Mouse (Mus musculus) cerebellum, adult 9-11 months (tissue): Measurements from ENCODE around the gene Fcgrt.

Experiments
- DNase-seq: peaks from one replicate; pipeline ENCODE4 v3.0.0; 2022

The Fcgrt gene

DNA sequence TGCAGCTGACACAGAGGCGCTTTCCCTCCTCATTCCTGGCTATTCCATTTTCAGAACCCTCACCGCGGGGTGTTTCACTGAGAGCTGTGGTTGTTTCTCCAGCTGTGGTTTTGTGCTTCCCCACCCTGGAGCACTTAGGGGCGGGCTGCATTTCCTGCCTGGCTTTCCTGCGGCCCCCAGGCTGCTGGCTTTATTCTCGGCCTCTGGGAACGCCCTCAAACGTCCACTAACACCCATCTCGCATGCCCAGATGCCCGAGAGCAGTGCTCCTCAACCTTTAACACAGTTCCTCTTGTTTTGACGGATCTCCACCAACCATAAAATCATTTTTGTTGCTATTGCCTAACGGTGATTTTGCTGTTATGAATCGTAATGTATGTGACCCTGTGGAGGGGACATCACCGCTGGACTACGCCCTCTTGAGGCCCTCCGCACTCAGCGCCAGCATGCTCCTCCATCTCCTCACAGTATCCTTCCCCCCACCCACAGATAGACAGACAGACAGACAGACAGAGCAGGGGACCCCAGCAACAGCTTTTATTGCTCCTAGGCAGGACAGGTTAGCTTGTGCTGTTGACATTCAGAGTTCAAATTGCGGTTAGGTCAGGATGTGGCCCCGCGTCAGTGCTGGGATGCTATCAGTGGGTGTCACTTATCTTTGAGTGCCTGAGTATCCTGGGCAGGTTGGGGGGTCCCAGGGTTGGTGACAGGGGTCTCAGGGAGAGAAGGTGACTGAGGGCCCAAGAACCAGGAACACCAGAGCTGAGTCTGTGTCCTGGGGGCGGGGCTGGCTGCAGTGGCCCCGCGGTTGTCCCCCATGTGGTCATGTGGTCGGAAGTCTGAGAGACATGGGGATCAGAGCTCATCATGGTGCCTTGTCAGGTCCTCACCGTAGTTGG, 21.0 kb downstream of the Fcgrt start:
- DNase-seq = no peak

DNA sequence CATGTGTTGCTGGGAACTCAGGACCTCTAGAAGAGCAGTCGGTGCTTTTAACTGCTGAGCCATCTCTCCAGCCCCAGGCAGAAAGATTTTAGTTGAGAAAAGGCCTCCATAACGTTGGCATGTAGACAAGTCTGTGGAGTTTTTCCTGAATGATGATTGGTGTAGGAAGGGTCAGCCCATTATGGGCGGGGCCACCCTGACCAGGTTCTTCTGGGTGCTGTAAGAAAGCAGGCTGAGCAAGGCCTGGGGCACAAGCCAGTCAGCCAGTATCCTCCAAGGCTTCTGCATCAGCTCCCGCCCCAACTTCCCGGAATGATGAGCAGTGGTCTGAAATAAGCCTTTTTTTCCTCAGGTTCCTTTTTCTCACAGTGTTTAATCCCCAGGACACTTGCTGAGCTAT, 22.6 kb downstream of the Fcgrt start:
- DNase-seq = no peak

DNA sequence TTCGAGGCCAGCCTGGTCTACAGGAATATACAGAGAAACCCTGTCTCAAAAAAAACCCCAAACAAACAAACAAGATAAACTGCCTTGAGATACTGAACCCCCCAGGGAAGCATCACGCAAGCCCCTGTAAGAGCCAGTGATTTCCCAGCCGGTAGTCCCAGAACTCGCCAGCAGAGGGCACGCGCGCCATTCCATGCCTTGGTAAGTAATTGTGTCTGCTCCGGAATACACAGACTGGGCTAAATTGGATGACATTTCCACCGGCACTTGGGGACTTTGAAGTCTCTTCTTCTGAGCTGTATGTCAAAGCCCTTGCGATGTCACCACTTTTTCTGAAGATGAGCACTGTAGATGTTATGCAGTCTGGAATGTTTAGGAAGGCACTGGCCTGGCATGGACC, 23.8 kb downstream of the Fcgrt start:
- DNase-seq = peak; percentile 80

DNA sequence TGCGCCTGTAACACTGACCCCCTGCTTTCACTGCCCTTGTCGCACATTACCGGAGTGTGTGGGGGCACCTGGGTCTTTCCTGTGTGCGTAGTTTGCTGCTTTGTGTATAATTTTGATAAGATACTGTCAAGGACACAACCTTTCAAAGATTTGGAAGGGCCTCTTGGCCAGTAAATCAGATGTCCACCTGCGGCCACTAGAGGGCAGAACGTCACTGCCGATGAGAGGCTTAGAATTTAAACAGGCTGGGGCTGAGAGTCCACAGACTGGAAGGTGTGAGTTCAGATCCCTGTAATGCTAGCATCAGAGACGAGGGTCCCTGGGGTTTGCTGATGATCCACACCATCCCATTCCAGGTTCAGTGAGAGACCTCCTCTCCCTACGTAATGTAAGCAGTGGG, 25.1 kb downstream of the Fcgrt start:
- DNase-seq = peak; percentile 62

DNA sequence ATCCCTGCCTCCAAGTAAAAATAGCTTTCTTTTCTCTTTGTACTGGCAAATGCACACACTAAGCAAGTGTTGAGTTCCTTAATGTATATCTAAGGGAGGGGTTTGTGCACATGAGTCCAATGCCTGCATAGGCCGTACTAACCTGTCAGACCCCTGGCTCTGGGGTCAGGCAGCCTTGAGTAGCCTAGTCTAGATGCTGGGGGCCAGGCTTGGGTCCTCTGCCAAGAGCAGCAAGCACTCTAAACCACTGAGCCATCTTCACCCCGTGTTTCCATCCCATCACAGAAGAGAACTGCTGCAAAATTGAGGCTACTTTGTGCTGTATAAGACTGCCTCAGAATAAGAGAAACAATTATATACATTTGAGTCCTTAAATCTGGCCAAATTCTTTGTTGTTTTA, 25.8 kb downstream of the Fcgrt start:
- no peak for DNase-seq

DNA sequence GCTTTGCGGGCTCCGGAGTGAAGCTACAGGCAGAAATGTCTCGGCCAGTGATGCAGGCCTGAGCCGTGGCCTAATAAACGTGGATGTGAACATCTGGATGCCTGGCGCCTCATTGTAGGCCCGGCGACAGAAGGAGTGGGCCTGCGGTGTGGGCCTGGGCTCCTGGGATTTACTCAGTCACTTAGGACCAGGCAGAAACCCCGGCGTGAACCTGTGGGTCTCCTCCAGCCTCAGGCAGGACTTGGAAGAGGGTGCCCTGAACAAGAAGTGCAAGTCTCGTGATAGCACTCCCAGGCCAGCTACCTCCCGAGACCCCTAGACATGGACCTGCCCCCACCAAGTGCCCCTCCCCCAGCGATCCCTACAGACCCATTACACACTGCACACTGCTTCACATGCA, 26.3 kb downstream of the Fcgrt start:
- no peak for DNase-seq

DNA sequence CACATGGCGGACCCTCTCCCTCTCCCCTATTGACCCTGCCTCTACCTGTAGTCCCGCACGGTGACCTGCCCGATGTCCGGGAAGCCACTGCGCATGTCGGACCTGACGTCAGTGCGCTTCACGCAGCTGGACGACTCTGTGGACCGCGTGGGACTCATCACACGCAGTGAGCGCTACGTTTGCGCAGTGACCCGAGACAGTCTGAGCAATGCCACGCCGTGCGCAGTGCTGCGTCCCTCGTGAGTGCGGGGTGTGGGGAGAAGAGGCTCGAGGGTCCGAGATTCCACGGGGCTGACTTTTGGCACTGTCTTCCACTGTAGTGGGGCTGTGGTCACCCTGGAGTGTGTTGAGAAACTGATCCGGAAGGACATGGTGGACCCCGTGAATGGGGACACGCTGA, 27.1 kb downstream of the Fcgrt start:
- no peak for DNase-seq

DNA sequence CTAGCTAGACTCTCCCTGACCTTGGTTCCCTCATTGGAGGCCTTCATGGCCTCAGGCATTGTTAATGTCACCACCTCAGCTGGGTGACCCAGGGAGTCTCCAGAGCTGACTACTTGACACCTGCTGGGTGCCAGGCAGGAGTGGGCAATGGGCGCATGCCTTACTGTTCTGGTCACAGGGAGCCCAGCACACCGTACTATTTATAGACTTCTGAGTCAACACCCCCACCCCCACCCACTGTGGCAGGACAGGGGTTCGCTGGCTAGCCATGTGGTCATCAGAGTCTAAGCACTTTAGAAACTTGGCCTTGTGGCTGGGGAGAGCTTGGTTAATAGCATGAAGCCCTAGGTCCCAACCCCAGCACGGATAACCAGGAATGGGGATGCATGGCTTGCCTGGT, 28.2 kb downstream of the Fcgrt start:
- no peak for DNase-seq

DNA sequence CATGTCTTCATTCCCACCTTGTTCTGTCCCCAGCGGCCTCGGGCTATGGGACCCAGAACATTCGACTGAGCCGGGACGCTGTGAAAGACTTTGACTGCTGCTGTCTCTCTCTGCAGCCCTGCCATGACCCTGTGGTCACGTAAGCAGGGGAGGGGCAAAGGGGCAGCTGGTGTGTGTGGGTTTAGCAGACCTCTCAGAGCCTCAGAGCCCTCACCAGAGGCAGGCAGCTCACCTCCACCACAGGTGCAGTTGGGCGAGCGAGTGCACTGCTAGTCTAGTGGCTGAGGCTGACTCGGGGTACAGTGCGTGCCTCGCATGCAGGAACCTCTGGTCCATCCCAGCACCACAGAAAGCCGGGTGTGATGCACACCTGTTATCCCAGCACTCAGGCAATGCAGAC, 29.7 kb downstream of the Fcgrt start:
- no peak for DNase-seq

DNA sequence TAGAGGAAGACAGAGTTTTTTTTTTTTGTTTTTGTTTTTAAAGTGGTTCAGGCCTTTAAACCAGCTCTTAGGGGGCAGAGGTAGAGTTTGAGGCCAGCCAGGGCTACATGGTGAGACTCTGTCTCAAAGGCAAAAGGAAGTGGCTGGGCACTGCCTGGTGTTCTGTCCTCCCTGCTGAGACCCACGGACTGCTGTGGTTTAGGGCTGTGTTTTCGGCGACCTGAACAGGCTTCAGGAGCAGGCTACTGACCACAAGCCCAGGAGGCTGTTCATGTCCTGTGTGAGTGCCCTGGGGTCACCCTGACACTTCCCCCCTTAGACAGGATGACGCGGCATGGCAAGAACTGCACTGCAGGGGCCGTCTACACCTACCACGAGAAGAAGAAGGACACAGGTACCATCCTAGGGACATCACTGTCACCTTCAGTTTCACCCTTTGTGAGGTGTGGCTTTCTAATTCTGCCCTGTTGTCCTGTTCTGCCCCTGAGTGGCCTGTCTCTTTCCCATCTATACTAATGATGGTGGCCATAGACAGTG, 30.4 kb downstream of the Fcgrt start:
- no peak for DNase-seq

DNA sequence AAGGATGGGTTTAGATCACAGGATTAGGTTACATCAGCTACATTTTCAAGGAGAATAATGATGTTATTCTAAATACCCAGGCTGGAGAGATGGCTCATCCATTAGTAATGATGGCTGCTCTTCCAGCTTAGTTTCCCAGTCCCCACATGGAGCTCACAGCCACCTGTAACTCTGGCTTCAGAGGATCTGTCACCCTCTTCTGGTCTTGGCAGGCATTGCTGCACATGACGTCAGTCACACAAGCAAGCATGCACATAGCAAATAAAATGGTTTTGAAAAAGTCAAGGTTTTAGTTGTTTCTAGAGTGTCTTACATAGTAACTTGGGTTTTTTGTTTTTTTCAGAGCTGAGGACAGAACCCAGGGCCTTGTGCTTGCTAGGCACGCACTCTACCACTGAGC, 31.4 kb downstream of the Fcgrt start:
- DNase-seq = no peak

DNA sequence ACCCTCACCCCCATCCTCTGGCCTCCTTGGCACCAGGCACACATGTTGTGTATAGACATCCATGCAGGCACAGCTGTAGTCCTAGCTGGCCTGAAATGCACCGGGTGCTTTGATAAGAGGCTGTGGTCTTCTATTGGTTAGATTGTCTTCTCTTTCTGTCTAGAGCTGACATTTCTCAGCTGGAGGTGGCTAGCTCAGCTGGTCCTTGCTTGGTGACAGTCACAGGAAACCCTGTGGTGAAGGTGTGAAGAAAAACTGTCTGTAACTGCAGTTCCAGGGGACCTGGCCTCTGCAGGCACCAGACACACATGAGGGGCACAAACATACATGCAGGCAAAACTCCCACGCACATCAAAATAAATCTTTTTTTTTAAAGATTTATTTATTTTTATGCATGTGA, 34.0 kb downstream of the Fcgrt start:
- no peak for DNase-seq

DNA sequence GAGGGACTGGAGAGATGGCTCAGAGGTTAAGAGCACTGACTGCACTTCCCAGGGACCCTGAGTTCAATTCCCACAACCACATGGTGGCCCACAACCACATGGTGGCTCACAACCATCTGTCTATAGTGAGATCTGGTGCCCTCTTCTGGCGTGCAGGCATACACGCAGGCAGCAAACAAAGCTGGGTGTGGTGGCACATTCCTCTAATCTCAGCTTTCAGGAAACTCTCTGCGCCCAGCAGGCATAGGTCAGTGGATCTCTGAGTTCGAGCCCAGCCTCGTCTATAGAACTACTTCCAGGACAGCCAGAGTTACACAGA, 35.7 kb downstream of the Fcgrt start:
- DNase-seq = peak; percentile 34

DNA sequence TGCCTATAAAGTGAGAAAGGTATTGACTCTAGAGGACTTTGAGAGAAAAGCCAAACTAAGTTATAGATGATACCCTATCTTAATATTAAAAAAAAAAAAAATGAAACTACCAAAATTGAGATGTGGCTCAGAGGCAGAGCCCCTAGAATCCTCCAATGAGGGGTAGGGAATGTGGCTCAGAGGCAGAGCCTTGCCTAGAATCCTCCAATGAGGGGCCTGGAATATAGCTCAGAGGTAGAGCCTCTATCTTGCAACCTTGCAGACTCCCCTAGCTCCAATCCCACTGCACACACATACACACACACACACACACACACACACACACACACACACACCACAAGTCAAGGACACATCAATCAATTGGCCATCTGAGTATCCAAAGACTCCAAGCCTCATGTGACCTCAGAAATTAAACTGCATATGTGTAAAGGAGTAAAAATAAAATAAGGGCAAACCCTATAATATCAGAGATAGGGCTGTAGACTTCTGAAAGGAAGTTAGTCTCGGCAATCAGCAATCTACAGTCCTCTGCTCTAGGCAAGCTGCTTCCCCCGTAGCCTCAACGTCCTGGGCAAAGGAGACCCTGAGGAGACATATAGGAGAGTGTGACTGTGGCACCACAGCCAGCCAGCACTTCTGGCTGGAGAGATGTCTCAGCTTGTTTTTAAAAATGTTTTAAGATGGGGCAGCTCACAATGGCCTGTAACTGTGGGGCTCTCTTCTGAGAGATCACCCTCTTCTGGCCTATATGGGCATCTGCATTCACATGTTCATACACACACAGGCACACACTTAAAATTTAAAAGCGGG, 36.3 kb downstream of the Fcgrt start:
- DNase-seq = no peak

DNA sequence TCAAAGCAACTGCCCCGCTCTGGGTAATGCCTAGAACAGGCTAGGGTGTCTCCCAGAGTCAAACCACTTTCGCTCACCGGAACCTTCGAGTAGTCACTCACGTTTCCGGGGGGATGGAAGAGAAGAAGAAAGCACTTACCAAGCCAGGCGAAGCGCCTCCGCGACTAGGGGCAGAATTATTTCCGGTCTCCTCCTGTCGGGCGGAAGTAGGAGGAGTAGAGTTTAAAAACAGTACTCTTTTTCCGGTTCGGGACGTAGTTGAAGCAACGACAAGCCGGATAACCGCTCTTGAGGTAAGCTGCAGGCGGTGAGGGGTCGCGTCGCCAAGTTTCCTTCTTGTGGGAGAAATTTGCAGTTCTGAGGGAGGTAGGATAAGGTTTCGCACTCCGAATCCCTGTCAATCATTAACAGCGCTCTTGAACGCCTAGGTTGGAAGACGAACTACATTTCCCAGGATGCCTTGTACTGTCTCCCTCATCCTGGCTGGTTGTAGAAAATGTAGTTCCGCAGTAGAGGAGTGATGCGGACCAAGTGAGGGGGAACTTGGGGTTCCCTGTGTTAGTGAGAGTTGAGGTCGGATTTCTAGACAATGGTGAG, 41.3 kb downstream of the Fcgrt start, which contains the start of the genes Nosip and Prrg2:
TSS of gene Nosip (plus strand) at position 191 of the 597 bp plus-strand sequence.
TSS of gene Prrg2 (minus strand) at position 439 of the 597 bp plus-strand sequence.
- peak; percentile 96 for DNase-seq

DNA sequence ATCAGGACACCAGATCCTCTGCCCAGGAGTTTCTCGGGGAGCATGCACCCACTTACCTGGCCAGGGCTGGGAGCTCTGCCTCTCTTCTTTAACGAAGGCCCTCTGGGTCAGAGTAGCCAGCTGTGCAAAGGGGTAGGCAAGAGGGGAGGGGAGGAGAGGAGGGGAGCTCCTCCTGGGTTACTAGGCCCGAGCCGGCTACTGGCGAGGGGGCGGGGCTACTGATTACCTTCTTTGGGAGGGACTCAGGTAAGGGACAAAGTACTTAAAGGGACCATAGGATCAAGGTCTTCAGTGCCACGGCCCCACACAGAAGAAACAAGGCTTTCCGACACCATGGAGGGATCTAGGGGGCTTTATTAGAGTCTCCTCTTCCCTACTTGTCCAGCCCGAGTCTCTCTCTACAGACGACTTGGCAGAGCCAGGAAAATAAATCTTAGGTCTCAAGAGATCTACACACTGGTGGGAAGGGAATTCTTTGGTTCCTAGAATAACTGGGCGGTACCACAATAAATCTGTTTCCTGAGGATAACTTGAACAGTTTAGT, 42.0 kb downstream of the Fcgrt start:
- peak; percentile 73 for DNase-seq

DNA sequence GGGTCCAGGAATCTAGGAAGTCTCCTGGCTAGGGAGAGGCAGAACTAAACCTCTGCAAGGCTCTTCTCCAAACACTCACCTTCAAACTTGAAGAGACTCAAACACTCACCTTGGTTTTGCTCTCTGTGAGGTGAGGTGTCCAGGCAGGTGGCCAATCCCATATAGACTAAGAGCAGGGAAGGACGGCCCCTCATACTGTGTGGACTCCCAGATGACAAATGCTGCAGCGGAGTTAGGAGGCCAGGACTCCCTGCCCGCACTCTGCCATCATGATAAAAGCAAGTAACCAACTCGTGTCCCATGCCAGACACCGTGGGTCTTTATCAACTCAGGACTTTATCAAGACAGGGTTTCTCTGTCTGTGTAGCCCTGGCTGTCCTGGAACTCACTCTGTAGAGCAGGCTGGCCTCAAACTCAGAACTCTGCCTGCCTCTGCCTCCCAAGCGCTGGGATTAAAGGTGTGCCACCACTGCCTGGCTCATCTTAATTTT, 43.0 kb downstream of the Fcgrt start:
- peak; percentile 52 for DNase-seq

DNA sequence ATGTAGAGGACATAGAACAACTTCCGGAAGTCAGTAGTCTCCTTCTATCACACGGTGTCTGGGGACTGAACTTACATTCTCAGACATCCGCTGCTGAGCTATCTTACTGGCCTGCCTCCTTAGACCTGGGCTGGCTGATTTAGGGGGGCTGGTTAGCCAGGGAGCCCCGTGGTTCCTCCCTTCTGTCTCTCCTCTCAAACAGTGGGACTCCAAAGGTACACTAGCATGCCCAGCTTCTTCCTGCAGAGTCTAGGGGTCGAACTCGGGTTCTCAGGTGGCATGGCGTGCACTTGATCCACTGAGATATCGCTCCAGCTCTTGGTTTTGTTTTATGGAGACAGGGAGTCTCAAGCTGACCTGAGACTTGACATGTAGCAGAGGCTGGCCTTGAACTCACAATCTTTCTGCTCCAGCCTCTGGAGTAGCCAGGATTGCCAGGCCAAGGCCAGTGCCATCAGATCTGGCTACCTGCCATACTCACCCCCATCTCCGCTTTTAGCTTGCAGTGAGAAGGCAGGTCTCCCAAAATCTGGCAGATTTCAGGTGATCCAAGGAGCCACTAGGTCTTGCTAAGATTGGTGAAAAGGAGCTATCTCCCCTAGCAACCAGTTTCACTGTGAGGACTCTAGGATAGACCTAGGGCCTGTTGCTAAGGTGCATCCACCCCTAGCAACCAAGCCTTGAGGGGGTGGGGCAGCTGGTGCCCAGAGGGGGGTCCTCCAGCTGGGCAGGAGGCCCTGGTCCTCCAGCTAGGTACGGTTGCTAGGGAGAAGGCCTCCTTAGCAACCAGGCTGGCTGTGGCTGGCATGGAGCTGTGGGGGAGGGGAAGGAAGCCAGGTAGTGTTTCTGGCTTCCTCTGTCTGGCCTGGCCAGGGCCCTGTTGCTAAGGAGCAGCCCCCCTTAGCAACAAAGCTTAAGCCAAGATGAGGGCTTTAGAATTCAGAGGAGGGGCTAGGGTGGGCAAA, 44.8 kb downstream of the Fcgrt start:
- DNase-seq = peak; percentile 64

DNA sequence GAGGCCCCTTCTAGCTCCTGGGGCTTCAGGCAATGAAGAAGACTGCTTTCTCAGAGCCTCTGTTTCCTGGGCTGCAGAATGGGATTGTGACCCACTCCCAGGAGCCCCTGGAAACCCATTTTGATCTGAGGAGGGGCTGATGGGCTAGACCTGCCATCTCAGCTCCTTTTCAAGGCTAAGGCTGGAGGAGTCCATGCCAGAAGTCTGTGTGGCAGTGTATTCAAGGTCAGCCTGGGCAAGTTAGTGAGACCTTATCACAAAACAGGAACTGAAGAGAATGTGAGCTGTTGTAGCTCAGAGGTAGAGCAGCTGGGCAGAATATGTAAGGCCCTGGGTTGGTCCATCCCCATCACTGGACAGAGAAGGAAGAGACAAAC, 46.7 kb downstream of the Fcgrt start:
- no peak for DNase-seq

DNA sequence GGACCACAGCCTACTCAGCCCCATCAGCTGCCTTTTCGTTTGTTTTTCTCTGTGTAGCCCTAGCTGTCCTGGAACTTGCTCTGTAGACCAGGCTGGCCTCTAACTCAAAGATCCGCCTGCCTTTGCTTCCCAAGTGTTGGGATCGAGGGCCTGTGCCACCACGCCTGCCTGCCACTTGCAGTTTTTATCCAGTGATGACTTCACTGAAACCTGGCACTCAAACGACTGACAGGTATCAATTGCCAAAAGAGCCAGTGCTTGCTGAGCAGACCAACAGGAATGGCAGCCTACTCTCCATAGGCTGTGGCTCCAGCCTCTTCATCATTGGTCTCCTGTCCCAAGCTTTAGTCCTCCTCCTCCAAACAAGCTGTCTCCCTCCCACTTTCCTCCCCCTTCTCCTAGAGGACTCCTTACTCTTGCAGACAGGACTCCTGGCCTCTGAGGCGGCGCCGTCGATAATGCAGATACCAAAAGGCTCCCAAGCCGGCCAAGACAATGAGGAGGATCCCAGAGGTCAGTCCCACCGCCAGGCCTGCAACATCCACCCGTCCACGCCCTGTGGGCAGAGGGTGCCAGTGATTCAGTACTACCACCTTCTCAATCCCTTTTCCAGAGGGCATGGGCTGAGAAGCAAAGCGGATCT, 47.2 kb downstream of the Fcgrt start:
- peak; percentile 45 for DNase-seq

DNA sequence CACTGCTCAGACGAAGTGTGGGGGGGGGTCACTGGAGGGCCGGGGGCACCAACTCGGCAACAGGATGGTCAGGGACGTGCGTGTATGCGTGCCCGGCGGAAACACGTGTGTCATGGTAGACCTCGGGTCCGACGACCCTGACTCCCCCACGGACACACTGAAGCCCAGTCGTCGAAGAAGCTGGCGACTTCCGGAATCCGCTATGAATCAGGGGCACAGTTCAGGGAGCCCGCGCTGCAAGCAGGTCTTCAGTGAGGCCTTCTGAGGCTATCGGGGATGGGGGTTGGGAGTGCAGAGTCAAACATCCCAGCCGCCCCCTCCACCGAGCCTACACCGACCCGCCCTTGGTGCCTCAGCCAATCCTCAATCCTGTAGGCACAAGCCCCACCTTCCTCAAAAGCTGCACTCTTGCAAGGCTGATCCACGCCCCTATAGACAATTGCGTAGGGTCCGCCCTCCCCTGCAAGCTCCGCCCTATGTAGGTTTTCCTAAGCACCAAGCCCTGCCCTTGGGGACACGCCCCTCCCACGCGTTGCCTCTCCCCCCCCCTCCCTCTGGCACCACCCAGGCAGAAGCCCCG, 49.6 kb downstream of the Fcgrt start:
- DNase-seq = peak; percentile 98
